Mouse (Mus musculus): ENCODE measurements around the gene Arid3a.

Arid3a gene

DNA sequence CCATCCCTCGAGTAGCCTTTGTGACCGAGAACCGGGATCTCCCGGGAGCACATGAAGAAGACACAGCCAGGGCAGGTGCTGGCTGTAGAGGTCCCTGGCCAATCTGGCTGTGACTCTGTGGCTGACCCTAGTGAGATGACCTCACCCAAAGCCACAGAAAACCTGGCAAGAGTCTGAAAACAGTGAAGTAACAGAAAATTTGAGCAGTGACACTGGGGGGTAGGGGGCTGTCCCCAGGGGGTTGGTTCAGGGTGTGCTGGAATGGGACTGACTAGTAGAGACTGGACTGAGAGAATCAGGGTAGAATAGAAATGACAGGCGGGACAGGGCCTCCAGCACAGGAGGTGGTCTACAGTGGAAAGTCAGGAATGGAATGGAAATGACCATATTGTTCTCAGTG is 56.4 kb downstream of the Arid3a start:
- DNase-seq = no peak

DNA sequence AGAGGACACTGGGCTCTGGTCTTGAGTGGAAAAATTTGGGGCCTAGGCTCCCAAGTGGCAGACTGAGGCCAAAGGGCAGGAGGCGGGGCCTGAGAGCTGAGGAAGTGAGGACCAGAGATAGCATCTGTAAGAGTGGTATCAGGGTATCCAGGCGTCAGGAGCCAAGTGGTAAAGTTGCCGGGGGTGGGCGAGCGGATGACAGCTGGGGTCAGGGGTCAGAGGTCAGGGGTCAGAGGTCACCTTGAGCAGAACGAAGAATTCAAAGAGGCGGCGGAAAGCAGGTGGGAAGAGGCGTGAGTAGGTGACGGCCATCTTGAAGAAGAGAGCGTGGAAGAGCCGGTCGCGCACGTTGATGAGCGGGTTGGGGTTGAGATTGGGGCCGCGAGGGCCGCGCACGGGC is 56.8 kb downstream of the Arid3a start:
- DNase-seq = peak; percentile 86

DNA sequence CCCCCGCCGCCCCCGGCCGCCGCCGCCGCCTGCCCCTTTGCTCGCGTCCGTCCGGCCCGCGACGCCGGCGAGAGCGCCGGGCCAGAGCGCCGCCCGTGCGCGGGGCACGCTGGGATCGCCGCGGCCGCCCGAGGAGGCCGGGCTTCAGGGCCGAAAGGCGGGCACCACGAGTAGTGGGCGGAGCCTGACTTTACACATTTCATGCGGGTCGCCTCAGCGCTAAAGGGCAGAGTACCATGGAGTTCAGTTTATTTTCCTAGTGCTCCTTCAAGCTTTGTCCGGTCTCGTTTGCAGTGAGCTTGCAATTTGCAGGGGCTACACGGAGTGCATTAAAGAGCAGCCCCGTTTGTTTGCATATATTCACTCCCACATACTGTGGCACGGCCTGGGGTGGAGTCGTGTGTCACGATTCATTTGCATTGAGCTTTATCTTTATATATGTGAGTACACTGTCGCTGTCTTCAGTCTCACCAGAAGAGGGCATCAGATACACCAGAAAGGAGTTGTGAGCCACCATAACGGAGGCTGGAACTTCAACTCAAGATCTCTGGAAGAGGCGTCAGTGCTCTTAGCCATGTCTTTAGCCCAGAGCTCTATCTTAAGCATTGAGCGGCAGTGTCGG is 57.5 kb downstream of the Arid3a start, which contains the start of gene Tmem259:
Gene Tmem259 (minus strand): TSS at position 136 of the 622 bp plus-strand sequence.
- DNase-seq = peak; percentile 91

DNA sequence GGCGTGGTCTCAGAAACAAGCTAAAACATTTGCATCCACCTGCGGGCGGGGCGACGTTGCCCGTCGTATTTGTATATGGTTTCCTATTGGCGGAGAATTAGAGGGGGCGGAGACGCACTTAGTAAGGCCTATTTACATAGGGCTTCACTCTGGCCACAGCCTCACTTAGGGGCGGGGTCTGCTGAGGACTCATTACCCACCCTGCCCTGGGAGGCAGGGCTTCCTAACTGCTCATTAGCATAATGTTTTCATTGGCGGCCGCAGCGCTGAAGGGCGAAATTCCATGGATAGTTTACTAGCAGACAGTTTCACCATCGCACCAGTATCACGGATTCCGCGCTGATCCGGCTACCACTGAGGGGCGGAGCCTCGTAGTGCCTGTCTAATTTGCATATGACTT is 58.0 kb downstream of the Arid3a start:
- DNase-seq = peak; percentile 94

DNA sequence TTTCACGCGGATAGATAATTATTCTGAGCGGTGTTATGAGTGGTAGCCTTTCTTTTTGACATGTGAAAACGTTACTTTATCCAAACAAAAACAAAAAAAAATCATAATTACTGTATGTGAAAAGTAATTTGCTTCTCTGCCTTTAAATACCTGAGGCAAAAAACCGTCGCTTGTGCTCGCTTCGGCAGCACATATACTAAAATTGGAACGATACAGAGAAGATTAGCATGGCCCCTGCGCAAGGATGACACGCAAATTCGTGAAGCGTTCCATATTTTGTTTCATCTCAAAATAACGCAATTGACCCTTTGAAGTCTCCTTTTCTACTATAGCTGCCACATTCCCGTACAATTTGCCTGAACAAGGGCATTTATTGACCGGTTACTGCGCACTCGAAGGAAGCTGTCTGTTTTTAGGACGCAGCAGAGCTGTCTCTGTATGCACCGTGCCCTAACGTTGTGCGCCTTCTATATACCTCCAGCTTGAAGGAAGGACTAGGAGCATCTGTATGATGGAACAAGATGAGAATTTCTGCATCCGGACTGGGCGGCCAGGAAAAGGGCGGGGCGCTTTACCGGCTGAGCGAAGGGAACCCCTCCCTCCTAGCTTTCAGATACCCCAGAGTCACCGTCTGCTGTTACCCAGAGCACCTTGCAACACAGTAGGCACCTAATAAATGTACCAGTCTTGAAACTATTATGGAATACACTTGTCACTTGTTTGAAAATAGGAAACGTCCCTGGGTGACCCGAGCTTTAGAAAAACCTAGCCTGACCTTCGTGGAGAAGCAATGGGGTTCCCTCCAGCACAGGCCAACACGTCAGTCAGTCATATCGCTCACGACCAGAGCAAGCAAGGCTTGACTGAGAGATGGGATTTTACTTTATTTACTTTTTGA is 58.7 kb downstream of the Arid3a start:
- DNase-seq = peak; percentile 81

DNA sequence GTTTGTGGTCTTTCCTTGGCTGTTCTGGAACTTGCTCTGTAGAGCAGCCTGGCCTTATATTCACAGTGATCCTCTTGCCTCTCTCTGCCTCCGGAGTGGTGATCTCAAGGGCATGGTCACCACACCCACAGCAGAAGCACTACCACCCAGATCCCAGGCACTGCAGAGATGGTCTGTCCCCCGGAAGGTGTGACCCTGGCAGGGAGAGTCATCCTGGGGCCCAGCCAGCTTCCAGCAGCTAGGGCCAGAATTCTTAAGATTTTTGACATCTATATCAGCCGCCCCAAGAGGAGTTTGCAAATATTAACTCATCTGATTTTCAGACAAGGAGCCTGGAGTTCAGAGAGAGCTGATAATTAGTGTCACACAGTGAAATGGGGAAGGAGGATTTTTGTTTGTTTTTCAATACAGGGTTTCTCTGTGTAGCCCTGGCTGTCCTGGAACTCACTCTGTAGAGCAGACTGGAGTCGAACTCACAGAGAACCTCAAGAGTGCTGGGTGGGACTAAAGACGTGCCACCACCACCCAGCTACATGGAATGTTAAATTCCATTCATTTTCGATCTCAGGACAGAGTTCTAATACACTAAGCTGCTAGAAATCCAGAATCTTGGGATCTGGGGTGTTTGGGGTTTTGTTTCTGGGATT is 59.5 kb downstream of the Arid3a start:
- DNase-seq = no peak

DNA sequence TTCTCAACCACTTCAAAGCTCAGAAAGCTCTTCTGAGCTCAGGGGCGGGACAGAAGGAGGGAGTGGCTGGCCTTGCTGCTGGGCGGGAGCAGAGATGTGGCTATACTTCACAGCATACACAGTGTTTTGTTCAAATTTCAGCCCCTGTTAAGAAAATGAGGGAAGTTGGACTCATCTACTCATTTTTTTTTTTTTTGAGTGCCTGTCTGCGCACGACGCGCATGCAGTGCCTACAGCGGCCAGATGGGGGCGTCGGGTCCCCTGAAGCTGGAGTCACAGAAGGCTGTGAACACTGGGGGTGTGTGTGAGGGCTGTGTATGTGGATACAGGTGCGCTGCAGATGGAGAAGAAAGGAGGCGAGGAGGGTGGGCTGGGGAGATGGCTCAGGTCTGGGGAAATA is 60.1 kb downstream of the Arid3a start:
- peak; percentile 97 for DNase-seq

DNA sequence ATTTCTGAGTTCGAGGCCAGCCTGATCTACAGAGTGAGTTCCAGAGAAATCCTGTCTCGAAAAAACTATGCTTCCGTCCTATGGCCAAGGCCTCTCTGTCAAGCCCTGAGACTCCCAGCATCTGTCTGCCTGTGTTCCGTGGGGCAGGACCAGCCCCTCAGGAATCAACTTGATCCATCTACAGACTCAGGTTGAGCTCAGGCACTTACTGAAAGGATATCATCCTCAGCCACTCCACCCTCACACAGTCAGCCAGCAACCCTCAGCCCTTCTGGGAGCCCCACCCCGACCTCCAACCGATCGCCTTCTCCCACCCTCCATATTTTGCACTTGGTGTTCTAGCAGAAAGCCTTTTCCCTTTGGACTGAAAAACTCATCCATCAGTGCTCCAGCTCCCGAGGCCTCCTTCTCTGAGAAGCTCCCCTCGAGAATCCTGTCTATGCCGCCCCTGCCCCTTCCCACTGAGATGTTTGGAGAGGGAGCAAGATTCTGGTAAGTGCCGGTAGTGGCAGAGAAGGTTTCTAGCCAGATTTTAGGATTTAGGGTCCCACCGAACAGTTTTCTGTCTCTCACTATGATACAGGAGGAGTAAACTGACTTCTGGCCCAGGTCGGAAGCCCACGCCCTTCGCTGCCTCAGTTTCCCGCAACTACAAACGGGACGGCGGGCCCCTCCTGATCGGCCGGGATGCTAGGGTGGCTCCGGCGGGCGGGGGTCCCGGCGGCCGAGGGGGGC is 61.1 kb downstream of the Arid3a start:
- DNase-seq = no peak

DNA sequence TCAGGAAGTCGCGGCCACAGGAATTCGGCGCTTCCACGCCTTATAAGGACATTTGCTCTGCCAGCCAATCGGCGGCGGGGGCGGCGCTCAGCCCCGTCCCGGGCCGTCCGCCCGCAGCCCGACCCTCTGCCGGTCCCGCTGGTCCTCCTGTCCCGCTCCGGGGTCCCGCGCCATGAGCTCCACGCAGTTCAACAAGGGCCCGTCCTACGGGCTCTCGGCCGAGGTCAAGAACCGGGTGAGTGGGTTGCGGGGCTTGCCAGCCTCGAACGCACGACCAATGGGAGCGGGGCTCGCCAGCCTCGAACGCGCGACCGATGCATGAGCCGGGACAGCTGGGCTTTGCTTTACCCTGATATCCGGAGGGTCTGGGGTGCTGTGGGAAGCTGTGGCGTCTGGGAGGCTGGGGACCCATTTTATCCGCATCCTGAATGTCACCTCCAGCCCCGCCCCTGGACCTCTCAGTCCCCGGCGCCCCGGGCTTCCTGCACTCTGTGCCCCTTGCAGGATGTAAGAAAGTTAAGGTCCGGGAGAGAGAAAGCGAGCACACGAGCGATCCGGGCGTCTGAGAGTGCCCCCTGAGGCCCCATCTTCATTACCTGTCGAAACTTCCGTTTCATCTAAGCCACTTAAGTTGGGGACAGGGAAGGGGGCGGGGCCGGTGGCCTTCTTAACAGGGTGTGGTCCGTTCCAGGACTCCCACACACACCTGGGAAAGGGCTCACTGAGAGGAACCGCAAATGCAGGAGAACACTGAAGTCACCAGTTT is 61.8 kb downstream of the Arid3a start, which contains the start of gene Cnn2:
Gene Cnn2 (plus strand): TSS at position 79 of the 766 bp plus-strand sequence.
- peak; percentile 74 for DNase-seq

DNA sequence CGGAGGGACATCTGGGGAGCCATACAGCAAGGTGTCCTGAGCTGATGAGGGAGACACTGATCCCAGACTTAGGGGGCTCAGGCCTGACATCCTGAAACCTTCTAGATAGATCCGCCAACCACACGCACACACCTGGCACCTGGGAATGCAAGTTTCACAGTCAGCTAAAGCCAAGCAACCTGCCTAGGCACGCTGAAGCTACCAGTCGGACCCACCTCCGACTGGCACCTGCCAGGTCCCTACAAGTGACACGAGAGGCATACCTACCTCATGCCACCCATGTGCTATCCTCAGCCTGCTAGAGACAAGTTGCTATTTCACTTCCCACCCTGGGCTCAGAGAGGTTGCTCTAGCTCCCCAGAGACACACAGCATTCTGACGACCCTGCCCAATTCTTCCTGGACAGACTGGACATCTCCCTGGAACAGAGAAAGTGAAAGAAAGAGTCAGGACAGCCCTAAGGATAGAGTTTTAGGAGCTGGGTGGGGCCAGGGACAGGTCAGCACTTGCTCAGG is 62.5 kb downstream of the Arid3a start:
- no peak for DNase-seq

DNA sequence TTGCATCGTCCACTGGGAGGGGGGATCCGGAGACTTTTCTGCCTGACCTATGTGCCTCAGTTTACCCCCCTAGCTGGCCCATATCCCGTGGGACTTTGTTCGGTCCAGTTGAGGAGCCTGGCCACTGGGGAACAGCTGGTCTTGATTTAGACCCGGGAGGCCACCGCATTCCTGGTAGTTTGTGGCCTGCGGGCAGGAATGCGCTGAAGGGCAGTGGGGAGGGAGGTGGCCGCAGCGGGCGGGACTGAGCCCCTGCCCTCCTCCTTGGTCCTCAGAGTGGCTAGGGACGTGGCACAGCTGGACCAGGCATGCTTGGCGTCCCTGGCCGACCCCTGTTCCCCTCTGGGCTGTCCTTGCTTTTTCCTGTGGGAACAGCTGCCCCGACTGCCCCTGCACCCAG is 63.0 kb downstream of the Arid3a start:
- DNase-seq = no peak

DNA sequence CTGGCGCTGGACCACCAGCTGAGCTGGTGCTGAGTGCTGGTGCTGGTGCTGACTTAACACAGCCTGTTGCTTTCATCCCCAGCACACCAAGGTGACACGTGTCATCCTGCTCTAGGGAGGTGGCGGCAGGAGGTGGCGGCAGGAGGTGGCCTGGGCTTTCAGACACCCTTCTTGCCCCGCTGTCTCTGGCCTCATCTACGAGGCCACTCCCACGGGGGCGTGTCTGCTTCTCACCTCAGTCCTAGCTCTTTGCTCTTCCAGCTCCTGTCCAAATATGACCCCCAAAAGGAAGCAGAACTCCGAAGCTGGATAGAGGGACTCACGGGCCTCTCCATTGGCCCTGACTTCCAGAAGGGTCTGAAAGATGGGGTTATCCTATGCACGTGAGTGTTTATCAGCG is 64.3 kb downstream of the Arid3a start:
- DNase-seq = no peak

DNA sequence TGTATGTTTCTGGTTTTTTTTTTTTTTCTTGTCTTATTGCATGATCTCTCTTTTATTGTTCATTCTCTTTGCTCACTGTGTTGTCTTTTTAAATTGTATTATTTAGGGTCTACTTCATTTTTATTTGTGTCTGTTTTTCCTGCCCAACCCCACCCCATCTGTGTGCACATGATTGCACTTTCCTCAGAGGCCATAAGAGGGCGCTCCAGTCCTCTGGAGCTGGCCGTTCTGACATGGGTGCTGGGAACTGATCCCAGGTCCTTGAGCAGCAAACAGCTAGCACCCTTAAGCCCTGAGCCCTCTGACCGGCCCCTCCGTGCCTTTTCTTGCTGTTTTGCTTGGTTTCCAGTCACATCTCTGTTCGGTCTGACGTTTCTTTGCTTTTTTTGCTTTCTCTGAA is 64.7 kb downstream of the Arid3a start:
- DNase-seq = no peak

DNA sequence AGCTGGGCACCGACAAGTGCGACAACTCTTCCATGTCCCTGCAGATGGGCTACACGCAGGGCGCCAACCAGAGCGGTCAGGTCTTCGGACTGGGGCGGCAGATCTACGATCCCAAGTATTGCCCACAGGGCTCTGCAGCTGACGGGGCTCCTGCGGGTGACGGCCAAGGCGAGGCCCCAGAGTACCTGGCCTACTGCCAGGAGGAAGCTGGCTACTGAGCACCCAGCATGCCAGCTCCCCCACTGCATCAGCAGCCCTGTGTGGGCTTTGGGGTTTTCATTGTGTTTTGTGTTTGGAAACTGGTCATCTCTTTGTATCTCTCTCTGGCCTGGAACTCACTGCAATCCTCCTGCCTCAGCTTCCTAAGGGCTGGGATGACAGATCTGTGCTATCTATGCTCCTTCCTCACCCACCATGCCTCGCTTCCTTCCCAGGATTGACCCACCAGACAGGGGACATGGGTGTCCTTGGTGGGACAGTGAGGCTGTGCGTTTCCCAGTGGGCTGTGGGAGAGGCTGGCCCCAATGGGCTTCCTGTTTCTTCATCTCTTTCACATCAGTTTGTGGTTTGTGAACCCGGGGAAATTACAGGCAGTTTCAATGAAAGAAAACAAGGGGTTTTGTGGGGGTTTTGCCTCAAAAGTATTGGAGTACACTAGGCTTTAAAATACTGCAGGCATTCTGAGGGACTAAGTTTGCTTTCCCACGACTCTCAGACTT is 67.7 kb downstream of the Arid3a start:
- peak; percentile 47 for DNase-seq

DNA sequence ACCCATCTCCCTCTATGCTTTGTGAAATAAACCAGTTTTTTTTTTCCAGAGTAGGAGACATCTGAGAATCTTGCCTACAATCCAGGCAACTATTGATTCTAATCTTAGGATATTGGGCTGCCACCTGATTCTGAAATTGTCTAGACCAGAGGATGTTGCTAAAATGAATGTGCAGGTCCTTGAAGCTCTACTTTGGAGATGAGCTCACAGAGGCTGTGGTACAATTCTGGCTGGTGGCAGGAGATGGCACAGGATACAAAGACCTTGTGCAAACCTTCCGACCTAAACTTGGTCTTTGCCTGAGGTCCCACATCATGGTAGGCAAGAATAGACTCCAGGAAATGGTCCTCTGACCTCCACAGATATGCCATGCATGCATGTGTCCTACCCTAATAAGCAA is 68.8 kb downstream of the Arid3a start:
- no peak for DNase-seq

DNA sequence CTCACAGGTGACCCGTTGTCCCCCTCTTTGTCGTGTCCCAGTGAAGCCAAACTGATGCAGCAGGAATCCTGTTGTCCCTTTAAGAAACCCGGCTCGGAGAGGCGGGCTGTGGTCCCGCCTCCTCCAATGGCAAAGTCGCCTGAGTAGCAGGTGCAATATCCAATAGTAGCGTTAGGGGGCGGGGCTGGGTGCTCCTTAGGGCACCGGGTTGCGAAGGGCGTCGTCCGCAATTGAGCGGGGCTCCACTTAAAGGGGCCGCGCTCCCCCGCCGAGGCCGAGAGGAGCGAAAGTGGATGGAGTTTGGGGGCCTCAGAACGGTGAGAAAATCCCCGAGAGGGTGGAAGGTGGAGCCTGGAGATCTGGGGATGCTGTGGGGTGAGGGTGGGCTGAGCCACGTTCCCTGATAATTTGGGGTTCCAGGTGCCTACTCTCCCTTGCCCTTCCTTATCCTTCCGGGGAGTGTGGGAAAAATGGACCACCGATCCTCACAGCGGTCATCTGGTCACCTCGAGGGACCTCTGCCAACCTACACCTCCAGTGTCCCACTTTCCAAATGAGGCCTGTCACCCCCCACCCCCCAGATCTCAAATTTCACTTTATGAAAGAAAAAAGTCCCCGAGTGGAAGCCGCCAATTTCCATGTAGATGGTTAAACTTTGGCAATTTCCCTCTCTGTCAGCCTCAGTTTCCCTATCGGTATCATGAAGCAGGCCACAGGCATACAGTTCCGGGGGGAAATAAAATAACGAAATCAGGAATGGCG is 69.6 kb downstream of the Arid3a start, which contains the start of gene Abca7:
Gene Abca7 (plus strand): TSS at position 223 of the 762 bp plus-strand sequence.
- peak; percentile 99 for DNase-seq

DNA sequence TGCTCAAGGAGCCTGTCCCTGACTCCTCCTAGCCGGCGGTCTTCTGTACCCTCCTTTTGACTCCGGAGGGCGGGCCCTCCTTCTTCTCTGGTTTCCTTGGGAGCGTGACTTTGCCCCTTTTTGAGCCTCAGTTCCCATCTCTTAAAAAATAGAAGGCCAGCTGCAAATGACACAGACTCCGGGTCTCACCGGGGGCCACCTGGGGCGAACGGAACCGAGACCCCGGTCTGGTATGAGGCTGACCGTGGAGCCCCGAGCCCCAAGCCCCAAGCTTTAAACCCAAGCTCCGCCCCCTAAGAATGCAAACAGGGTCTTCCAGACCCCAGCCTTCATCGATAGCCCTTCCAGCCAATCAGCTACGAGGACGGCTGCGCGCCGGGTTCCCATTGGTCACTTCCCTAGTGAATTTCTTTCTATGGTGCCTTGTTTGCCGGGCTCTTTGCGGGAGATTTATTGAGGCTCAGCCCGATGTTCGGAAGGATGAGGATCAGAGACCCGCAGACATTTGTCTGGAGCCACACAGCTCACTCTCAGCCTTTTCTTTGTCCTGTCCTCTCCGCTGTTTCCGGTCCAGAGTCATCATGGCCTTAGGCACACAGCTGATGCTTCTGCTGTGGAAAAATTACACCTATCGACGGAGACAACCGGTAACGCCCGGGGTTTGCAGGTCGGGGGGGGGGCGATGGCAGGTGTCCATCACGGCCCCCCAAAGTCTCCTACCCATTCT is 70.4 kb downstream of the Arid3a start:
- peak; percentile 84 for DNase-seq

DNA sequence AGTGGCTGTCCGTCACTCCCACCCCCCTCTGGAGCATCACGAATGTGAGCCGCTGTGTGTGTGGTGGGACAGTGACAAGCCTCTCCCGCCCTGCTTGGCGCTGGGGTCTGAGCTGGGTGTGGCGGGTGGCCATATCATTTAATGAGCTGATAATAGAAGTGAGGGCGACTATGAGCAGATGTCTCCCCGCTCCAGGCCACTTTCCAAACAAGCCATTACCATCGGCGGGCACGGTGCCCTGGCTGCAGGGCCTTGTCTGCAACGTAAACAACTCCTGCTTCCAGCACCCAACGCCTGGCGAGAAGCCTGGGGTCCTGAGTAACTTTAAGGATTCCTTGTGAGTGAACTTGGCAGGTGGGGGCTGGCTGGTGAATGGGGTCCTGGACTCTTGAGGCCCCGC is 71.0 kb downstream of the Arid3a start:
- DNase-seq = no peak

DNA sequence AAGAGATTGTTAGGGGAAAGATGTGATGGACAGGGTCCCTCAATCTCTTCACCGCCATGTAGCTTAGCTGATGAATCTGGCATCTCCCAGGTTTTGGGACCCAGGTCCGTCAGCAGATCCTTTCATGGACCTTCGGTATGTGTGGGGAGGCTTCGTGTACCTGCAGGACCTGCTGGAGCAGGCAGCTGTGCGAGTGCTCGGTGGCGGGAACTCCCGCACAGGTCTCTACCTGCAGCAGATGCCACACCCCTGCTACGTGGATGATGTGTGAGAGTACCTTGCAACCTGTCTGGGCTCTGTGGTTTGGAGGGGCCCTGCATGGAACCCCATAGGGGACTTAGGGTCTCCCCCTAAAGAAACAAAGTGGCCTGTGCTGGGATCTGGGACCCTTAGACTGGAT is 75.1 kb downstream of the Arid3a start:
- DNase-seq = no peak

DNA sequence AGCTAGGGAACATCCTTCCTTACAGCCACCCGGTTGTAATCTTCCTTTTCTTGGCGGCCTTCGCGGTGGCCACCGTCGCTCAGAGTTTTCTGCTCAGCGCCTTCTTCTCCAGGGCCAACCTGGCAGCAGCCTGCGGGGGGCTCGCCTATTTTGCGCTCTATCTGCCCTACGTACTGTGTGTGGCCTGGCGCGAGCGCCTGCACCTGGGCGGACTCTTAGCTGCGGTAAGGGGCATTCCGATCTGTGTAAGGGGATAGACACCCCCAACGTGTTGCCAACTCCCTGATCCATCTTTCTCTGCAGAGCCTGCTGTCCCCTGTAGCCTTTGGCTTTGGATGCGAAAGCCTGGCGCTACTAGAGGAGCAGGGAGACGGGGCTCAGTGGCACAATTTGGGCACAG is 76.0 kb downstream of the Arid3a start:
- DNase-seq = no peak

Data from thymus, postnatal 4 days (tissue).